Comparison of ENCODE assay signal across 20 mouse cellular contexts in the genomic region with DNA sequence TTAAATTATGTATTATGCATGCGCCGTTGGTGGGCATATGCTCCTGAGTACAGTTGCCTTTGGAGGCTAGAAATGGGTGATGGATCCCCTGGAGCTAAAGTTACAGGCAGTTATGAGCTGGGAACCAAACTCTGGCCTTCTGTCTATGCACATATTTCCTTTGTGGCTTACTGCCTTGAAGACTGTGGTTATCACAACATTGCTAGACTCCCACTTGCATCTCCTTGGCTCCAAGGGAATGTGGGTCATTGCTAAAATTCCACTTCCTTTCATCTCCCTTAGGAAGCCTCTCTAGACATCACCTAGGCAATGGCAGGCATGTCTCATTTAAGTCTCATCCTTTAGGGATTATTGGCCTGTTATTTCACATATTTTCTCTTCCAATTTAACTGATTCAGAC.
DNase-seq lines count a peak whose midpoint lies in the region; ATAC-seq lines count a peak whose summit lies in the region.
"Had no signal": no experiment of that assay in that cellular context is flagged by ENCODE, and none has a peak within 500 bp of the region (broad histone marks: within the 10 kb centered on the region; RNA-seq: fewer than 3 reads in every experiment).

No protein-coding gene starts in this region.

- DNase-seq in frontal cortex, postnatal 25 days (ENCODE audit: low spot score in 2 of 2) = no peak
- peak; percentile 45 for DNase-seq in brain, adult 2 months (ENCODE audit: low read depth, low spot score)
- peak; percentile 15 for DNase-seq in fibroblast of lung, adult 2 months (ENCODE audit: low read depth)
- DNase-seq: adrenal gland, adult 2 months; adrenal gland, postnatal 10 days; adrenal gland, postnatal 36 days; cerebellum, adult 11 months; cerebellum, adult 18-20 months; cerebellum, adult 8-10 months; cerebellum, adult 9-11 months; cerebellum, postnatal 14 days; cerebellum, postnatal 36 days; embryo, embryonic 11 days had no signal

- ATAC-seq in frontal cortex, adult (ENCODE audit: low TSS enrichment) = peak; percentile 97
- ATAC-seq in midbrain, embryonic 15.5 days (replicated peaks) = no peak
- ATAC-seq: forebrain, embryonic 13.5 days; forebrain, embryonic 15.5 days had no signal

- no peak overlapping the region for H3K4me3 ChIP-seq in midbrain, embryonic 15.5 days
- H3K4me3 ChIP-seq: embryonic facial prominence, embryonic 13.5 days; embryonic facial prominence, embryonic 15.5 days; erythroblast, embryonic 14.5 days; forebrain, embryonic 13.5 days; forebrain, embryonic 15.5 days had no signal

- H3K27ac ChIP-seq in midbrain, embryonic 15.5 days = no peak overlapping the region
- H3K27ac ChIP-seq: embryonic facial prominence, embryonic 13.5 days; embryonic facial prominence, embryonic 15.5 days; forebrain, embryonic 13.5 days; forebrain, embryonic 15.5 days had no signal

- H3K4me2 ChIP-seq in midbrain, embryonic 15.5 days = no peak overlapping the region
- H3K4me2 ChIP-seq: embryonic facial prominence, embryonic 13.5 days; embryonic facial prominence, embryonic 15.5 days; forebrain, embryonic 13.5 days; forebrain, embryonic 15.5 days had no signal

- H3K9ac ChIP-seq in midbrain, embryonic 15.5 days = no peak overlapping the region
- H3K9ac ChIP-seq: embryonic facial prominence, embryonic 13.5 days; embryonic facial prominence, embryonic 15.5 days; forebrain, embryonic 13.5 days; forebrain, embryonic 15.5 days had no signal

- H3K36me3 ChIP-seq in midbrain, embryonic 15.5 days (replicated peaks) = no peaks in the 10 kb centered on the region
- H3K36me3 ChIP-seq: embryonic facial prominence, embryonic 13.5 days; embryonic facial prominence, embryonic 15.5 days; forebrain, embryonic 15.5 days had no signal

- H3K9me3 ChIP-seq in midbrain, embryonic 15.5 days = no peaks in the 10 kb centered on the region
- H3K9me3 ChIP-seq: embryonic facial prominence, embryonic 13.5 days; embryonic facial prominence, embryonic 15.5 days; forebrain, embryonic 13.5 days; forebrain, embryonic 15.5 days had no signal

- no peaks in the 10 kb centered on the region for H3K27me3 ChIP-seq in midbrain, embryonic 15.5 days (replicated peaks)
- H3K27me3 ChIP-seq: embryonic facial prominence, embryonic 13.5 days; embryonic facial prominence, embryonic 15.5 days; forebrain, embryonic 13.5 days; forebrain, embryonic 15.5 days had no signal

- H3K4me1 ChIP-seq in midbrain, embryonic 15.5 days = no peaks in the 10 kb centered on the region
- H3K4me1 ChIP-seq: embryonic facial prominence, embryonic 15.5 days; forebrain, embryonic 13.5 days; forebrain, embryonic 15.5 days had no signal

- 96% methylated on average over 2 of the region's 2 CpGs for WGBS in midbrain, embryonic 15.5 days

Comparison
In these comparisons a context has a peak if more than half of its experiments do, and no peak if none do; other contexts are left out.
1. DNase-seq: peak in brain, adult 2 months (single experiment) and fibroblast of lung, adult 2 months (single experiment); none in frontal cortex, postnatal 25 days (0 of 2).